Mouse (Mus musculus): ENCODE measurements around the gene Shld1.

The Shld1 gene

GRCm38 (mm10) chr2:132723958-132724431, 37.3 kb downstream of the Shld1 start:
- no peak for DNase-seq (ENCODE audit: extremely low read depth, low read depth)

GRCm38 (mm10) chr2:132724561-132724960, 37.8 kb downstream of the Shld1 start:
- DNase-seq (ENCODE audit: extremely low read depth, low read depth) = no peak

- no peak for DNase-seq (ENCODE audit: extremely low read depth, low read depth)
Measured at GRCm38 (mm10) chr2:132725376-132725905, 38.7 kb downstream of the Shld1 start.

- DNase-seq (ENCODE audit: extremely low read depth, low read depth) = no peak
Measured at GRCm38 (mm10) chr2:132726156-132726555, 39.4 kb downstream of the Shld1 start.

- no peak for DNase-seq (ENCODE audit: extremely low read depth, low read depth)
Measured at GRCm38 (mm10) chr2:132732940-132733339, 46.2 kb downstream of the Shld1 start.

- no peak for DNase-seq (ENCODE audit: extremely low read depth, low read depth)
Measured at GRCm38 (mm10) chr2:132733603-132734573, 47.2 kb downstream of the Shld1 start.

- no peak for DNase-seq (ENCODE audit: extremely low read depth, low read depth)
Measured at GRCm38 (mm10) chr2:132738816-132739432, 52.2 kb downstream of the Shld1 start.

GRCm38 (mm10) chr2:132741862-132742347, 55.2 kb downstream of the Shld1 start:
- no peak for DNase-seq (ENCODE audit: extremely low read depth, low read depth)

- no peak for DNase-seq (ENCODE audit: extremely low read depth, low read depth)
Measured at GRCm38 (mm10) chr2:132744866-132745265, 58.1 kb downstream of the Shld1 start.

GRCm38 (mm10) chr2:132746108-132746507, 59.4 kb downstream of the Shld1 start:
- DNase-seq (ENCODE audit: extremely low read depth, low read depth) = no peak

GRCm38 (mm10) chr2:132750726-132751125, 64.0 kb downstream of the Shld1 start:
- no peak for DNase-seq (ENCODE audit: extremely low read depth, low read depth)

GRCm38 (mm10) chr2:132751141-132752066, 64.7 kb downstream of the Shld1 start:
- DNase-seq (ENCODE audit: extremely low read depth, low read depth) = no peak

GRCm38 (mm10) chr2:132752398-132752797, 65.7 kb downstream of the Shld1 start:
- DNase-seq (ENCODE audit: extremely low read depth, low read depth) = no peak

GRCm38 (mm10) chr2:132753137-132753536, 66.4 kb downstream of the Shld1 start:
- DNase-seq (ENCODE audit: extremely low read depth, low read depth) = no peak

GRCm38 (mm10) chr2:132757911-132758310, 71.2 kb downstream of the Shld1 start:
- DNase-seq (ENCODE audit: extremely low read depth, low read depth) = no peak

GRCm38 (mm10) chr2:132770822-132771221, 84.1 kb downstream of the Shld1 start:
- no peak for DNase-seq (ENCODE audit: extremely low read depth, low read depth)

GRCm38 (mm10) chr2:132780978-132781377, 94.2 kb downstream of the Shld1 start, which contains the start of gene Chgb:
Chgb (plus strand) TSS chr2:132781278.
- no peak for DNase-seq (ENCODE audit: extremely low read depth, low read depth)

- no peak for DNase-seq (ENCODE audit: extremely low read depth, low read depth)
Measured at GRCm38 (mm10) chr2:132781439-132782068, 94.8 kb downstream of the Shld1 start.

GRCm38 (mm10) chr2:132784039-132784438, 97.3 kb downstream of the Shld1 start:
- no peak for DNase-seq (ENCODE audit: extremely low read depth, low read depth)
